Mouse (Mus musculus): ENCODE data around the gene Mmp14.

Mmp14 gene

GRCm38 (mm10) chr14:54475941-54476844 lies 44.8 kb downstream of the Mmp14 start, which contains the start of gene Rem2:
TSS of gene Rem2 (plus strand) at chr14:54476100.
- no peak for DNase-seq (ENCODE audit: low spot score)

- no peak for DNase-seq (ENCODE audit: low spot score)
Measured at GRCm38 (mm10) chr14:54477172-54477909, 45.9 kb downstream of the Mmp14 start.

- DNase-seq (ENCODE audit: low spot score) = no peak
Measured at GRCm38 (mm10) chr14:54479451-54479920, 48.1 kb downstream of the Mmp14 start.

- no peak for DNase-seq (ENCODE audit: low spot score)
Measured at GRCm38 (mm10) chr14:54480673-54481072, 49.3 kb downstream of the Mmp14 start.

GRCm38 (mm10) chr14:54481402-54481801 lies 50.0 kb downstream of the Mmp14 start:
- DNase-seq (ENCODE audit: low spot score) = no peak

GRCm38 (mm10) chr14:54482498-54482897 lies 51.1 kb downstream of the Mmp14 start:
- peak; percentile 66 for DNase-seq (ENCODE audit: low spot score)

- DNase-seq (ENCODE audit: low spot score) = no peak
Measured at GRCm38 (mm10) chr14:54485899-54486298, 54.5 kb downstream of the Mmp14 start.

GRCm38 (mm10) chr14:54487732-54488131 lies 56.3 kb downstream of the Mmp14 start:
- no peak for DNase-seq (ENCODE audit: low spot score)

GRCm38 (mm10) chr14:54488350-54488749 lies 56.9 kb downstream of the Mmp14 start:
- no peak for DNase-seq (ENCODE audit: low spot score)

- no peak for DNase-seq (ENCODE audit: low spot score)
Measured at GRCm38 (mm10) chr14:54492345-54493131, 61.1 kb downstream of the Mmp14 start.

GRCm38 (mm10) chr14:54493236-54493635 lies 61.8 kb downstream of the Mmp14 start:
- DNase-seq (ENCODE audit: low spot score) = no peak

GRCm38 (mm10) chr14:54494234-54494633 lies 62.8 kb downstream of the Mmp14 start:
- DNase-seq (ENCODE audit: low spot score) = peak; percentile 69
